Mouse (Mus musculus) CH12F3 (cell line): ENCODE results near the gene Galnt6.

Source experiments
- in situ Hi-C: fragments of 300-500 bp; cut with MboI; formaldehyde crosslinking; loops from 2 replicates; pipeline ENCODE4 v1.14.3; 2020; ENCODE audit warnings: low sequenced_read_pairs

Gene Galnt6

DNA sequence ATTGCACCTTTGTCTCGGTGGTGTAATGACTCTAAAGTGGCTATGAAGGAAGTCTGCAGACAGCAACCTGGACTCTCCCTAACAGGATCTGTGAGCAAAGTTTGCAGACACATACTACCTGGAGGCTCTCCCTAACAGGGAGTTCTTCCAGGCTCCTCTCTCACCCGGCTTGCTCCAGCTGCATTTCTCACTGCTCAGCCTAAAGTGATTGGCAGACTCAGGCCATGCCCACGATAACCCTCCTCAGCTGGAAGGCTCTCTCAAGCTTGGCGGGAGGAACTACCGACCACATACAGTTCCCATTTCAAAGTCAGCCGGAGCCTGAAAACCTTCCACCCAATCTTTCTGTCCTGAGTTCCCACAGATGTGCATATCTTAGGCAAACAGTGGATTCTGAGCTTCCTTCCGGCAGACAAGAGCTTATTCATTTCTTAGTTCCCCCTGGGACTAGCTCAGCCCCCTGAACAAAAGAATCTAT is 62.9 kb downstream of the Galnt6 start:
- in situ Hi-C loops: no loop called here

DNA sequence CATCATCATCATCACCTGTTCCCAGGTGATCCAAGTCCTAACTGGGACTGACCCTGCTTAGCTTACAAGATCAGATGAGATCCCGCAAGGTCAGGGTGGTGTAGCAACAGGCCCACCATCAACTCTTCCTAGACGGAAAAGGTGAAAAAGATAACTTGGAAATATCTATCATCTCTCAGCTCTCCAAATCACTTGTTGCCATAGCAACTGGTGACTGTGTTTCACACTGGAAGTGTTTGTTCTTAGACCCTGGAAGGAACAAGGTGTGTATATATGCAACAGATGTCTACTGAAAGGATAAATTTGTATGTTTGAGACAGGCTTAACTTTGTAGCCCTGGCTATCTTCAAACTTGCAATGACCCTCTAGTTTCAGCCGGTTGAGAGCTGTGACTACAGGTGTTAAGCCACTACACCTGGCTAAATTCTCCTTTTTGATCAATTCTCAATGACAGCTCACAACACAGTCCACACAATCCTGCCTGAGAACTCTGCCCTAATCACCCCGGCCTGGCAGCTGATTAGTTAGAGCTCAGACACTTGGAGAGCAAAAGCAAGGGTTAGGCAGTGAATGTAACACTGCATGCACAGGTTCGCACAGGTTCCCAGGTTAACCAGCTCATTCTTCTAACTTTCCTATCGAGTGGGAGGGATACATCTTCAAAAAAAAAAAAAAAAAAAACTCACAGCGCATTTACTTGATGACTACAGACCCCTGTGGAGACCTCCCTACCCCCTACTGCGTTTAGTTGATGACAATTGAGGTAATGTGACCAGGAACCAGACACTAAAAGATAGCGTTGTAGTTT is 63.6 kb downstream of the Galnt6 start:
- in situ Hi-C loops: no loop called here

DNA sequence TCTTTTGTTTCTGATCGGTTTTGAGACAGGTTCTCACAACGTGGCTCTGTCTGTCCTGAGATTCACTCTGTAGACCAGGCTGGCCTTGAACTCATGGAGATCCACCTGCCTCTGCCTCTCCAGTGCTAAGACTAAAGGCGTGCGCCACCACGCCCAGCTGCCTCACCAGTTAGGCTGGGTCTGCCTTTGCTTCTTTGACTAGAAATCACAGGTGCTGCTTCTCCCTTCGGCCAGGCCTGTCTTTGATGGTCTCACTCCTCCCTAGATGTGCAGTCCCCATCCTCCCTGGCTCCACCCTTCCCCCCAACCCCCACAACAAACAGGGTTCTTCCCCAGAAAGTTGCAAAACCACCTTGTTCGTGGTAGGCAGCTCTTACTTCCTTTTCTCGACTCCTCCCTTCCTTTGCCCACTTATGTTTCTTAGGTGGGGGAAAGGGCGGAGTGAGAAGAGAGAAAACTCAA is 64.3 kb downstream of the Galnt6 start:
- in situ Hi-C loops: no loop called here

DNA sequence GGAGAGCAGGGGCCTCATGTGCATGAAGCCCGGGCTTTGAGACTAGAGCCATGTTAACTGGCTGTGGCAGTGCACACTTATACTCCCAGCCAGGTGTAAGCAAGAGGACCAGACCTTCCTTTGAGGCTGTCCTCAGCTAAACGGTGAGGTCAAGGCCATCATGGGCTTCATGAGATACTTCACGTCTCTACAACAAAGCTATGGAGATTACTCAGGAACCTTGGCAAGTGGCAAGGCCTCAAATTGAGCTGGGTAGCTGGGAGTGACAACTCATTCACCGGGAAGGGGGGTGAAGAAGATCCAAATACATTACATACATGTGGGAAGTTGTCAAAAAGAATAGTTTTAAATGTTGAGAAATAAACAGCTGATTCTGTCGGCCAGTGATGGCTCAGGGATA is 68.4 kb downstream of the Galnt6 start:
- in situ Hi-C loops: no loop called here

DNA sequence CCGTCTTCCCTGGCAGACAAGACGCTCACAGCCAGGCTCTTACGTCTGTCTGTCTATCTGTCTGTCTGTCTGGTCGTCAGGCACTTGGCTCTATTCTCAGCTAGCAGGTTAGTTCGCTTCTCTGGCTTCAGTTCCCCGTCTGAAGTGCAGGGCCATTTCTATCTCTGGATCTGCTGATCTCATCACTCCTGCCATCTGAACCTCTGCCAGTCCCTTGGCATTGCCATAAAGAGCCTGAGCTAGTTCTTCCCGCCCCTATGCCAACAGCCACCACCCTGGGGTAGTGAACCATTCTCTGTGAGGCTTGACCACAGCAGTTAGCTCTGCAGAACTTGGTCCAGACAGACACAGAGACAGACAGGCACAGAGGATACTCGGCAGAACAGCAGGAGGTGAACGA is 68.9 kb downstream of the Galnt6 start:
- in situ Hi-C loops: no loop called here

DNA sequence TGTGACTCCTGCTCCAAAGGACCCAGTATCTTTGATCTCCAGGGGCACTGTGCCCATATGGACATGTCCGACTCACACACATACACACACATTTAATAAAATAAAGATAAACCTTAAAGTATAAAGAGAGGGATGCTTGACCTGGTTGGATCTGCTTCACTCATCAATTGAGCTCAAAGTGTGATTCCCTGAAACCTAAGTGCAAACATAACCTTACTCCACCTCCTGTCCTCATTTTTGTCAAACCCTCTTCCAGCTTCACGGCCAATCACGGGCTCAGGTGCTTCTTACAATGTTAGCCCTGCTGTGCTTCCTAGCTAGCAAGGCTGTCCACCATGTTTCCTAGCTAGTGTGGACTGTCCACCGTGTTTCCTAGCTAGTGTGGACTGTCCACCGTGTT is 74.0 kb downstream of the Galnt6 start:
- in situ Hi-C loops: no loop called here

DNA sequence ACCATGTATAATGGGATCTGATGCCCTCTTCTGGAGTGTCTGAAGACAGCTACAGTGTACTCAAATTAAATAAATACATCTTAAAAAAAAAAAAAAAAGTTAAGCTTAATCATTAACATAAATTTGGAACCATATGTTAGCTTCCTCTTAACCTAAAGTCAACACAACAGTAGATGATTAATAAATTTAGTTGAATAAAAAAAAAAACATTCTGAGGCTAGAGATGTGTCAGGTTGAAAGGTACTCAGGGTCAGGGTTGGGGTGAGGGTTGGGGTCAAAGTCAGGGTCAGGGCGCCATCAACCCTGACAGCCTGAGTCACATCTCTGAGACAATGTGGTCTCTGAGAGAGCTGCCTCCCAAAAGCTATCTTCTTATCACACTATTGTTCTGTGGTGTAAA is 74.9 kb downstream of the Galnt6 start:
- in situ Hi-C loops: no loop called here

DNA sequence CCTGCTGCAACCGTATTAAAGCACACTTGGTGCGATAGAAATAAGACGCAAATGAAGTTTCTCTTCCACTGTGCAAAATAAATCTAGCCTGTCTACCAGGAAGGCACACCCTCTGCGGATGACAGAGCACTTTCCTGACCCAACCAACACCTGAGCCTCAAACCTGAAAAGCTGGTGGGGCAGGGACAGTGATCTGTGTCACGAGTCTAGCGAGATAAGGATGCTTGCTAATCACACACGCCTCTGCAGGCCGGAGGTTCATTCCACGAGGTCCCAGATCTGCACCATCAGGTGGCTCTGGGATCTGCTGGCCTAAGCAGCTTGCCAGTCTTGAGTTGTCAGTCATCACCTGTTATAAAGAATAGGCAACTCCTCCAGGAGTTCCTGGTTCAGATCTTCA is 77.6 kb downstream of the Galnt6 start:
- in situ Hi-C loops: no loop called here

DNA sequence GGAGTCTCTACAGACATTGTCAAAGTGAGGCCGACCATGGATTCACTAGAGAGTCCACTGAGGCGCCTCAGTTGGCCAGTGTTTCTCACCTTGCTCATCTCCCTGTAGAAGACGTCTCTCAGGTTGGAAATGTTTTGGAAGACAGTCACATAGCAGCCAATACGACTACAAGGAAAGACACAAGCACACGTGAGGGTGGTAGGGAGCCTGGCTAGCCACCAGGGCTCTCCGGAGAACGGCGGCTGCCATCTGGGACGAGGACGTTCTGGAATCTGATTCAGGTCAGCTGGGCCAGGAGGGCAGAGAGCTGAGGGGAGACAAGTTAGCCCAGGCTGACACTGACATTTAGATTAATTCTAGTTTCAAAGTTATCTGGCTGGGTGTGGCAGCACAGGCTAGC is 79.1 kb downstream of the Galnt6 start:
- in situ Hi-C loops: no loop called here

DNA sequence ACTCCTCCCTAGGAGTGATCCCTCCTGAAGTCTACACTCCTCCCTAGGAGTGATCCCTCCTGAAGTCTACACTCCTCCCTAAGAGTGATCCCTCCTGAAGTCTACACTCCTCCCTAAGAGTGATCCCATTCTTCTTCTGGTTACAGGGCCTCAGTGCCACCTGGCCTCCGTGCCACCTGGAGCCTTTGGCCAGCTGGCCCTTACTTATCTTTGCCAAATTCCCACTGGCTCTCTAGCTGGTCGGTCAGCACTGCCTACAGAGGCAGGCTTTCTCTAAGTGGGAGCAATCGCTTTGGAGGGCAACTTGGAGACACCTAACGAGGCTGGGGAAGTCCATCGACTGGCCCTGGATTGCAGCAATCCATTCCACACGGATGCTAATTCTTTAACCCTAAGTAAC is 83.0 kb downstream of the Galnt6 start:
- in situ Hi-C loops: no loop called here

DNA sequence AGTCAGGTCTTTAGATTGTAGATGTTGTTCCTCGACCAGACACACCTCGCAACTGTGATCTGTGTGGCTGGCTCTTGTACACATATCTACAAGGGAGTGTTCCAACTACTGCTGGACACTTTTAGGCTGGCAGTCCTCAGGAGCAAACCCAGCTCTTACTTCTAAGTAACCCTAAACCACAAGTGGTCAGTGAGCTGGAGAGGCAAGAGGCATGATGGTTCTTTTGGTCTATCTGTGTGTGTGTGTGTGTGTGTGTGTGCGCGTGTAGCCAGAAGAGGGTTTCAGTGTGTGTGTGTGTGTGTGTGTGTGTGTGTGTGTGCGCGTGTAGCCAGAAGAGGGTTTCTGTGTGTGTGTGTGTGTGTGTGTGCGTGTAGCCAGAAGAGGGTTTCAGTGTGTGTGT is 86.7 kb downstream of the Galnt6 start:
- in situ Hi-C loops: no loop called here
